Mouse (Mus musculus) neutrophil, adult 59 days (primary cell): ENCODE data around the gene Rabgap1l. TPM values are rescaled to one million over a fixed set of nuclear protein-coding genes. Genes with fewer than 3 reads are reported as not detected.

Source experiments
- total RNA-seq, 2 experiments: library from RNA; stranded (reverse); gene quantifications; 1 replicate in 1 of 2; 2 replicates in 1 of 2; pipeline ENCODE4 v1.2.4; 2023

Rabgap1l gene
- 10 to 100 TPM; 45.0 to 53.4 TPM for total RNA-seq

DNA sequence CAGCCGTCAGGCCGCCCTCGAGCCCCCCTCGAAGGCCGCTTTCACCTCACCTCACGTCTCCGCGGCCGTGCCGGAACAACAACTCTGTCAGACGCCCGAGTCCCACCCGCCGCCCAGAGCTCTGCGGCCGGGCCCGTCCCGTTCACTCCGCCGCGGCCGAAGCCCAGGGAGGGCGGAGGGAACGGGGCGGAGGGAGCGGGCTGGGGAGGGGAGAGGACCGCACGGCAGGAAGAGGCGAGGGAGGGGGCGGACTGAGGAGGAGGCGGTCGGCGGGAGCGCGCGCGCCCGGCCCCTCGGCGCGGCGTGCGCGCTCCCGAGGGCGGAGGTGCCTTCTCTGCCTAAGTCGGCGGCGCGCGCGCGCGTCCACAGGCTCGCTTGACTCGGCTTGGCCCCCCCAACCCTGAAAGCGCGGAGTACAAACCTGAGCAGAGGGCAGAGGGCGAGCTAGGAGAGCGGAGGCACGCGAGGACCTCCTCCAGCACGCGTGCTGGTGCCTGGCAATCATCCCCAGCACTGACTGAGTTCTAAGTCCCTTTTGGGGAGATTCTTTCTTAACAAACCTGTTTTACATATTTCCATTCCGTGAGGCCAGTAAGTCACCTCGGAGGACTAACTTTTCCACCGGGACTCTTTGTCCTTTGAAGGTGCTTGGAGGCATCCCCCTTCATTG, at the start of gene Rabgap1l:
Rabgap1l (minus strand) TSS at position 526 of the 670 bp plus-strand sequence.

DNA sequence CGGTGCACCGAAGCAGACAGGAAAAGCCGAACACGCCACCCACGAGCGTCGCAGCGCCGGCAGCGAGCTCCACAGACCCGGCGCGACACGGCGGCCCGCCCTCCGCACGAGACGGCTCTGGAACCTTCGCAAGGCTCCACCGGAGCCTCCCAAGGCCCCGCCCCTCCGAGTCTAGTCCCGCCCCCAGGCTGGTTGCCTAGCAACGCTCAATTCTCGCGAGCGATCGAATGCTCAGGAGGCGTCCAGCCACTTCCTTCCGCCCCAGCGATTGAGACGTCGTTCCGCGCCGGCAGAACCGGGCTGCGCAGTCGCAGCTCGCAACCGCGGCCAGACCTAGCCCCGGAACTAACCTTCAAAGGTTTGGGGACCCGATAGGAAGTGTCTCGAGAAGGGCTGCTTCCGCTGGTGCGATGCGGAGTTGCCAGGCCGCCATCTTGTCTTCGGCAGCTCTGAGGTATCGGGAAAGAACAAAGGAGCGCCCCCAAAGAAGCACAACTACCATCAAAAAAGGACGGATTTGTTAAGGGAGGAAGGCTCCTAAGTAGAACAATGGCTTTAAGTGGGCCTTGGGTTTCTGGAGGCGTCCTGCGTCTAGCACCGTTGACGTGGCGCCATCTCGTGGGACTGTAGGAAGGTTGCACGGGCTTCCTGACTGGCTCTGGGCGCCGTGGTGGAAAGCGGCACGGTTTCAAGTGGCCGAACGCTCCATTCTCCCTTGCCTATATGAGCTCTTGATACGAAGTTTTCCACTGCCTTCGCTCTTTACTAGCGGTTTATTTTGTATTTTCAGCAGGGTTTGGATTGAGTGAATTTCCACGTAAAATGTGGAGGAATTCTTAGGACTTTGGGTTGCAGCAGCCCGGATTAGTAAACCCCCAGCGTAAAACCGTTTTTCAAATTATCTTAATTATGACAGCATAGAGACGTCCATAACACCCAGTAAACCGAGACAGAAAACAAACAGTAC, 580.0 kb downstream of the Rabgap1l start, which contains the start of gene Cacybp:
Cacybp (minus strand) TSS at position 173 of the 967 bp plus-strand sequence.

GRCm38 (mm10) chr1:160194529-160195336, 598.3 kb downstream of the Rabgap1l start, which contains the start of gene Mrps14:
TSS of gene Mrps14 (plus strand) at chr1:160195215.

Other genes with a start within 250 kb of the Rabgap1l start
- 10 to 100 TPM; 40.6 to 41.3 TPM for gene Rc3h1, start 113.2 kb upstream of the Rabgap1l start, total RNA-seq
- gene Serpinc1, start 185.4 kb upstream of the Rabgap1l start, total RNA-seq = 1 to 10 TPM in 1 of 2 experiments, under 1 TPM in 1; 0.86 to 1.2 TPM
- gene Zbtb37, start 241.6 kb upstream of the Rabgap1l start, total RNA-seq = 10 to 100 TPM; 16.5 to 17.8 TPM